Mouse (Mus musculus) midbrain, embryonic 12.5 days (tissue): ENCODE data around the gene Olfr786. TPM values are rescaled to one million over a fixed set of nuclear protein-coding genes. Genes with fewer than 3 reads are reported as not detected.

Experiments used
- ATAC-seq: fragments of 200-750 bp; cut with Nextera tagmentation; 2 replicates; pipeline ENCODE4 v1.8.0; 2017; ENCODE audit warnings: low read depth, moderate TSS enrichment, moderate library complexity; ENCODE audit not compliant: low FRiP score
- H3K27ac ChIP-seq: fragments of 300-500 bp; sonication (generic); replicated peaks from 2 replicates; pipeline ENCODE4 v1.5.1; 2016; ENCODE audit warnings: mild to moderate bottlenecking
- H3K27me3 ChIP-seq: fragments of 300-500 bp; sonication (generic); 2 replicates; pipeline ENCODE4 v1.6.1; 2016; ENCODE audit warnings: mild to moderate bottlenecking
- H3K36me3 ChIP-seq: fragments of 300-500 bp; sonication (generic); 2 replicates; pipeline ENCODE4 v1.6.1; 2016
- H3K4me1 ChIP-seq: fragments of 300-500 bp; sonication (generic); 2 replicates; pipeline ENCODE4 v1.6.1; 2016
- H3K4me2 ChIP-seq: fragments of 300-500 bp; sonication (generic); replicated peaks from 2 replicates; pipeline ENCODE4 v1.6.1; 2016; ENCODE audit warnings: mild to moderate bottlenecking, moderate library complexity
- H3K4me3 ChIP-seq: fragments of 300-500 bp; sonication (generic); 2 replicates; pipeline ENCODE4 v1.5.1; 2016; ENCODE audit warnings: mild to moderate bottlenecking
- H3K9ac ChIP-seq: fragments of 300-500 bp; sonication (generic); replicated peaks from 2 replicates; pipeline ENCODE4 v1.6.1; 2016; ENCODE audit warnings: mild to moderate bottlenecking, moderate library complexity
- H3K9me3 ChIP-seq: fragments of 300-500 bp; sonication (generic); 2 replicates; pipeline ENCODE4 v1.6.1; 2016; ENCODE audit warnings: mild to moderate bottlenecking
- WGBS: fragments of 180-500 bp; shearing (Covaris S2); methylation state at CpG from one replicate; pipeline ENCODE4 v1.1.7; 2016; 5-methylcytosine and 5-hydroxymethylcytosine counted together
- polyA plus RNA-seq: library from polyadenylated mRNA; unstranded; fragments of >200 nt; fragmentation: Nextera tagmentation; extraction: Ambion mirVana; gene quantifications from 2 replicates; pipeline ENCODE4 v1.2.1, GENCODE M21; 2016

The Olfr786 gene
- polyA plus RNA-seq, result not detected in 2 replicates

GRCm38 (mm10) chr10:129427006-129427405, at the start of gene Olfr786:
Gene Olfr786, plus strand, starts transcription at chr10:129427306.
- no peaks in the 10 kb centered on the region for H3K36me3 ChIP-seq
- H3K4me1 ChIP-seq, result no peaks in the 10 kb centered on the region
- no peaks in the 10 kb centered on the region for H3K27me3 ChIP-seq
- no peaks in the 10 kb centered on the region for H3K9me3 ChIP-seq
- no peak within 1 kb of the TSS for H3K9ac ChIP-seq
- ATAC-seq, result no peak
- H3K27ac ChIP-seq, result no peak within 1 kb of the TSS
- no peak within 1 kb of the TSS for H3K4me3 ChIP-seq
- no peak within 1 kb of the TSS for H3K4me2 ChIP-seq

GRCm38 (mm10) chr10:129383783-129384182, 43.3 kb upstream of the Olfr786 start, which contains the start of gene Olfr784:
Gene Olfr784, plus strand, starts transcription at chr10:129384083.
- Histone ChIP-seq H3K9me3 (no peaks in the 10 kb centered on the region), H3K27ac (no peak within 1 kb of the TSS), H3K4me2 (no peak within 1 kb of the TSS), H3K4me3 (no peak within 1 kb of the TSS), H3K4me1 (no peaks in the 10 kb centered on the region), H3K9ac (no peak within 1 kb of the TSS), H3K36me3 (no peaks in the 10 kb centered on the region), H3K27me3 (no peaks in the 10 kb centered on the region)
- no peak for ATAC-seq

- Histone ChIP-seq H3K27ac (no peak overlapping the region), H3K9ac (no peak overlapping the region), H3K4me3 (no peak overlapping the region), H3K9me3 (no peaks in the 10 kb centered on the region), H3K36me3 (no peaks in the 10 kb centered on the region), H3K4me2 (no peak overlapping the region), H3K27me3 (no peaks in the 10 kb centered on the region), H3K4me1 (no peaks in the 10 kb centered on the region)
- no peak for ATAC-seq
- WGBS, result 41% methylated on average over 5 of the region's 5 CpGs
Measured at GRCm38 (mm10) chr10:129400892-129401291, 26.2 kb upstream of the Olfr786 start.

- no peak for ATAC-seq
Measured at GRCm38 (mm10) chr10:129405126-129405525, 22.0 kb upstream of the Olfr786 start, which contains the start of gene Olfr785. Gene Olfr785, plus strand, starts transcription at chr10:129405426.

GRCm38 (mm10) chr10:129461562-129461961, 34.5 kb downstream of the Olfr786 start, which contains the start of gene Olfr787:
Gene Olfr787, plus strand, starts transcription at chr10:129461862.
- H3K27me3 ChIP-seq, result no peaks in the 10 kb centered on the region
- H3K4me2 ChIP-seq, result no peak within 1 kb of the TSS
- H3K36me3 ChIP-seq, result no peaks in the 10 kb centered on the region
- no peaks in the 10 kb centered on the region for H3K4me1 ChIP-seq
- H3K4me3 ChIP-seq, result no peak within 1 kb of the TSS
- WGBS, result 89% methylated on average over 3 of the region's 3 CpGs
- no peak within 1 kb of the TSS for H3K9ac ChIP-seq
- H3K27ac ChIP-seq, result no peak within 1 kb of the TSS
- no peak for ATAC-seq
- H3K9me3 ChIP-seq, result no peaks in the 10 kb centered on the region

More at GRCm38 (mm10) chr10:129405126-129405525, 22.0 kb upstream of the Olfr786 start, which contains the start of gene Olfr785:
- Histone ChIP-seq H3K9ac (no peak within 1 kb of the TSS), H3K9me3 (no peaks in the 10 kb centered on the region), H3K36me3 (no peaks in the 10 kb centered on the region), H3K27me3 (no peaks in the 10 kb centered on the region), H3K4me3 (no peak within 1 kb of the TSS), H3K4me2 (no peak within 1 kb of the TSS), H3K27ac (no peak within 1 kb of the TSS), H3K4me1 (no peaks in the 10 kb centered on the region)
- 85% methylated on average over 2 of the region's 2 CpGs for WGBS

- Histone ChIP-seq H3K9ac (no peak within 1 kb of the TSS), H3K27ac (no peak within 1 kb of the TSS), H3K36me3 (no peaks in the 10 kb centered on the region), H3K9me3 (no peaks in the 10 kb centered on the region), H3K4me2 (no peak within 1 kb of the TSS), H3K4me3 (no peak within 1 kb of the TSS), H3K4me1 (no peaks in the 10 kb centered on the region), H3K27me3 (no peaks in the 10 kb centered on the region)
- ATAC-seq, result no peak
Measured at GRCm38 (mm10) chr10:129470698-129471097, 43.6 kb downstream of the Olfr786 start, which contains the start of gene Olfr788. Gene Olfr788, plus strand, starts transcription at chr10:129470998.

- H3K4me1 ChIP-seq, result no peaks in the 10 kb centered on the region
- H3K9ac ChIP-seq, result no peak overlapping the region
- ATAC-seq, result peak; percentile 84
- 36% methylated on average over 2 of the region's 2 CpGs for WGBS
- no peak overlapping the region for H3K4me2 ChIP-seq
- H3K27me3 ChIP-seq, result no peaks in the 10 kb centered on the region
- no peak overlapping the region for H3K4me3 ChIP-seq
- H3K36me3 ChIP-seq, result no peaks in the 10 kb centered on the region
- no peaks in the 10 kb centered on the region for H3K9me3 ChIP-seq
- no peak overlapping the region for H3K27ac ChIP-seq
Measured at GRCm38 (mm10) chr10:129473256-129473655, 46.1 kb downstream of the Olfr786 start.

- no peaks in the 10 kb centered on the region for H3K4me1 ChIP-seq
- H3K36me3 ChIP-seq, result no peaks in the 10 kb centered on the region
- no peak overlapping the region for H3K9ac ChIP-seq
- no peaks in the 10 kb centered on the region for H3K9me3 ChIP-seq
- ATAC-seq, result peak; percentile 73
- H3K4me2 ChIP-seq, result no peak overlapping the region
- H3K4me3 ChIP-seq, result no peak overlapping the region
- H3K27me3 ChIP-seq, result no peaks in the 10 kb centered on the region
- H3K27ac ChIP-seq, result no peak overlapping the region
Measured at GRCm38 (mm10) chr10:129473723-129474122, 46.6 kb downstream of the Olfr786 start.

GRCm38 (mm10) chr10:129484452-129484851, 57.3 kb downstream of the Olfr786 start, which contains the start of gene Olfr789:
Gene Olfr789, plus strand, starts transcription at chr10:129484752.
- no peak within 1 kb of the TSS for H3K27ac ChIP-seq
- no peaks in the 10 kb centered on the region for H3K9me3 ChIP-seq
- no peak within 1 kb of the TSS for H3K9ac ChIP-seq
- 70% methylated on average over 2 of the region's 2 CpGs for WGBS
- ATAC-seq, result no peak
- no peaks in the 10 kb centered on the region for H3K36me3 ChIP-seq
- no peaks in the 10 kb centered on the region for H3K4me1 ChIP-seq
- no peak within 1 kb of the TSS for H3K4me3 ChIP-seq
- no peaks in the 10 kb centered on the region for H3K27me3 ChIP-seq
- H3K4me2 ChIP-seq, result no peak within 1 kb of the TSS

Other genes starting within 250 kb of the Olfr786 start
- gene Olfr772, start 249.4 kb upstream of the Olfr786 start, polyA plus RNA-seq, result not detected in 2 replicates
- not detected in 2 replicates for gene Olfr773, start 239.9 kb upstream of the Olfr786 start, polyA plus RNA-seq
- not detected in 2 replicates for gene Olfr774, start 191.1 kb upstream of the Olfr786 start, polyA plus RNA-seq
- gene Olfr775, start 178.9 kb upstream of the Olfr786 start, polyA plus RNA-seq, result not detected in 2 replicates
- gene Olfr776, start 168.2 kb upstream of the Olfr786 start, polyA plus RNA-seq, result not detected in 2 replicates
- gene Olfr777, start 155.8 kb upstream of the Olfr786 start, polyA plus RNA-seq, result not detected in 2 replicates
- not detected in 2 replicates for gene Olfr780, start 109.2 kb upstream of the Olfr786 start, polyA plus RNA-seq
- gene Olfr781, start 98.5 kb upstream of the Olfr786 start, polyA plus RNA-seq, result not detected in 2 replicates
- gene Olfr782, start 78.5 kb upstream of the Olfr786 start, polyA plus RNA-seq, result not detected in 2 replicates
- gene Olfr784, start 43.2 kb upstream of the Olfr786 start, polyA plus RNA-seq, result not detected in 2 replicates
- gene Olfr785, start 21.9 kb upstream of the Olfr786 start, polyA plus RNA-seq, result not detected in 2 replicates
- not detected in 2 replicates for gene Olfr787, start 34.6 kb downstream of the Olfr786 start, polyA plus RNA-seq
- not detected in 2 replicates for gene Olfr788, start 43.7 kb downstream of the Olfr786 start, polyA plus RNA-seq
- gene Olfr789, start 57.4 kb downstream of the Olfr786 start, polyA plus RNA-seq, result not detected in 2 replicates
- not detected in 2 replicates for gene Olfr790, start 71.2 kb downstream of the Olfr786 start, polyA plus RNA-seq
- gene Olfr791, start 94.5 kb downstream of the Olfr786 start, polyA plus RNA-seq, result not detected in 2 replicates
- not detected in 2 replicates for gene Olfr792, start 111.9 kb downstream of the Olfr786 start, polyA plus RNA-seq
- not detected in 2 replicates for gene Olfr794, start 140.3 kb downstream of the Olfr786 start, polyA plus RNA-seq
- not detected in 2 replicates for gene Olfr796, start 185.3 kb downstream of the Olfr786 start, polyA plus RNA-seq
- gene Olfr798, start 200.6 kb downstream of the Olfr786 start, polyA plus RNA-seq, result not detected in 2 replicates
- not detected in 2 replicates for gene Olfr799, start 210.2 kb downstream of the Olfr786 start, polyA plus RNA-seq
- gene Olfr800, start 230.4 kb downstream of the Olfr786 start, polyA plus RNA-seq, result not detected in 2 replicates
- not detected in 2 replicates for gene Olfr801, start 246.6 kb downstream of the Olfr786 start, polyA plus RNA-seq